Mouse (Mus musculus) heart, postnatal 0 days (tissue): ENCODE measurements around the gene Nup35.

ENCODE experiments used
- CTCF ChIP-seq: IDR thresholded peaks from 2 replicates; pipeline ENCODE4 v1.5.1; 2016; ENCODE audit warnings: antibody characterized with exemption, control low read depth, low read depth
- EP300 ChIP-seq: IDR thresholded peaks from 2 replicates; pipeline ENCODE4 v1.6.1; 2016; ENCODE audit warnings: antibody characterized with exemption, low read depth

DNA sequence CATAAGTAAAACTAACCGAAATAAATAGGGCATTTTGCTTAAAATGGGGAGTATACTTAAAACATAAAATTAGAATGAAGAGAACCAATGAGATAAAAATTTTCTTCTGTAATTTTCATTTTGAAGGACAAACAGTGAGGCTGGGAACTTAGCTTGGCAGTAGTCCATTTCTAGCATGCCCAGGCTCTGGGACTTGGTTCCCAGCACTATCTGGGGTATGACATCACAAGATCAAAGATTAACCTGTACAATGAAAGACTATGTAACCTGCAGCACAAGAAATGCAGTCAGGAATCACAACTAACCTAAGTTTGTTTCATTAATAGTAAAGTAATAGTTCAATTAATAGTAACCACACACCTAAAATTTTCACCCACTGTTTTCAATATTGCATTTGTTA is 39.8 kb upstream of the Nup35 start:
- TF ChIP-seq CTCF (no peak), EP300 (no peak)
